Mouse (Mus musculus) brain, embryonic 14.5 days (tissue): ENCODE results near the gene Klhl41. TPM values are rescaled to one million over a fixed set of nuclear protein-coding genes. Genes with fewer than 3 reads are reported as not detected.
A peak's percentile ranks its signal among the peaks of the same experiment; 100 is the strongest.
"Not testable (repeated sequence)": the region's sequence is repeated elsewhere in the genome, so short reads cannot be mapped to it uniquely, and the experiment has no call there.

Experiments used
- DNase-seq: peaks from one replicate; pipeline ENCODE4 v3.0.0-alpha.2; 2011; ENCODE audit warnings: low read depth
- CTCF ChIP-seq: fragments of 200-500 bp; IDR thresholded peaks from 2 replicates; pipeline ENCODE4 v1.5.1; 2012; ENCODE audit warnings: inconsistent platforms, mild to moderate bottlenecking, moderate library complexity, borderline replicate concordance; ENCODE audit not compliant: insufficient read depth, insufficient read length; ENCODE audit errors: extremely low read depth
- POLR2A ChIP-seq: fragments of 200-500 bp; IDR thresholded peaks from 2 replicates; pipeline ENCODE4 v1.6.1; 2012; ENCODE audit warnings: mild to moderate bottlenecking, inconsistent platforms, borderline replicate concordance; ENCODE audit not compliant: poor library complexity, insufficient read depth, insufficient read length, severe bottlenecking; ENCODE audit errors: extremely low read depth
- polyA plus RNA-seq: library from polyadenylated mRNA; depleted of rRNA; stranded (reverse); fragments of >200 nt; gene quantifications from 2 replicates; pipeline ENCODE4 v1.2.3, GENCODE M21; 2012; rRNA removed

Klhl41 gene
- polyA plus RNA-seq: 0.38 and 0.44 TPM in 2 replicates

- TF ChIP-seq POLR2A (no peak), CTCF (no peak)
- no peak for DNase-seq
These were observed at the start of gene Klhl41 for GRCm38 (mm10) chr2:69669853-69670252. Klhl41 (plus strand) TSS chr2:69670120.

GRCm38 (mm10) chr2:69629215-69629614, 40.7 kb upstream of the Klhl41 start:
- no peak for TF ChIP-seq CTCF
- TF ChIP-seq POLR2A: no peak
- DNase-seq: peak; percentile 16

- TF ChIP-seq POLR2A (no peak), CTCF (no peak)
- DNase-seq: no peak
These were observed 40.0 kb upstream of the Klhl41 start for GRCm38 (mm10) chr2:69629914-69630313.

- DNase-seq: no peak
- TF ChIP-seq POLR2A (no peak), CTCF (no peak)
These were observed 39.1 kb upstream of the Klhl41 start for GRCm38 (mm10) chr2:69630792-69631191.

- TF ChIP-seq POLR2A (no peak), CTCF (peak; percentile 36; the same call in 1 of the 2 replicates)
- no peak for DNase-seq
These were observed 38.5 kb upstream of the Klhl41 start for GRCm38 (mm10) chr2:69631449-69631848.

GRCm38 (mm10) chr2:69635064-69635701, 34.7 kb upstream of the Klhl41 start:
- TF ChIP-seq POLR2A: no peak
- peak; percentile 76; the same call in 1 of the 2 replicates for TF ChIP-seq CTCF
- DNase-seq: peak; percentile 79

GRCm38 (mm10) chr2:69635807-69636206, 34.1 kb upstream of the Klhl41 start:
- peak; percentile 54; the same call in 1 of the 2 replicates for TF ChIP-seq CTCF
- TF ChIP-seq POLR2A: no peak
- peak; percentile 8 for DNase-seq

GRCm38 (mm10) chr2:69637989-69638388, 31.9 kb upstream of the Klhl41 start:
- DNase-seq: not testable (repeated sequence)

GRCm38 (mm10) chr2:69640100-69640499, 29.8 kb upstream of the Klhl41 start:
- peak; percentile 71 for DNase-seq
- TF ChIP-seq POLR2A: no peak
- TF ChIP-seq CTCF: no peak

GRCm38 (mm10) chr2:69644968-69645617, 24.8 kb upstream of the Klhl41 start:
- no peak for TF ChIP-seq CTCF
- no peak for TF ChIP-seq POLR2A
- DNase-seq: no peak

GRCm38 (mm10) chr2:69646726-69647490, 23.0 kb upstream of the Klhl41 start, which contains the start of gene Bbs5:
Bbs5 (plus strand) TSS chr2:69647171.
- peak; percentile 98 for DNase-seq
- no peak for TF ChIP-seq CTCF
- peak; percentile 21; the same call in 1 of the 2 replicates for TF ChIP-seq POLR2A
